Mouse (Mus musculus) splenic B cell, adult 2 months (primary cell): ENCODE measurements at regions not wholly inside any gene's neighbourhood (a gene's known extent, or its start where the extent isn't known, plus 50 kb on each side); places are given as distances from the start of the nearest gene placed in this dataset.
A peak's percentile ranks its signal among the peaks of the same experiment; 100 is the strongest.

Source experiments
- DNase-seq: peaks from one replicate; pipeline ENCODE4 v3.0.0-alpha.2; 2011; ENCODE audit warnings: low read depth, low spot score
- H3K27me3 ChIP-seq: 2 replicates; pipeline ENCODE4 v1.6.1; 2012; ENCODE audit warnings: mild to moderate bottlenecking, low read length, moderate library complexity, mixed read lengths; ENCODE audit not compliant: control insufficient read depth, poor library complexity, insufficient read depth, severe bottlenecking
- H3K36me3 ChIP-seq: 2 replicates; pipeline ENCODE4 v1.6.1; 2012; ENCODE audit warnings: mild to moderate bottlenecking, low read length, moderate library complexity, mixed read lengths; ENCODE audit not compliant: control insufficient read depth, poor library complexity, insufficient read depth, severe bottlenecking

GRCm38 (mm10) chr5:73903219-73903570 lies 165.0 kb downstream of the Usp46 start:
- no peaks in the 10 kb centered on the region for H3K36me3 ChIP-seq
- no peaks in the 10 kb centered on the region for H3K27me3 ChIP-seq
- no peak for DNase-seq

- no peak for DNase-seq
- no peaks in the 10 kb centered on the region for H3K27me3 ChIP-seq
Observed at GRCm38 (mm10) chr5:73904146-73904811, 164.0 kb downstream of the Usp46 start.

GRCm38 (mm10) chr5:73912149-73912548 lies 156.1 kb downstream of the Usp46 start:
- Histone ChIP-seq H3K27me3 (no peaks in the 10 kb centered on the region), H3K36me3 (no peaks in the 10 kb centered on the region)
- no peak for DNase-seq

More at GRCm38 (mm10) chr5:73904146-73904811, 164.0 kb downstream of the Usp46 start:
- no peaks in the 10 kb centered on the region for H3K36me3 ChIP-seq

GRCm38 (mm10) chr5:73913116-73913515 lies 155.1 kb downstream of the Usp46 start:
- DNase-seq, result no peak
- Histone ChIP-seq H3K27me3 (no peaks in the 10 kb centered on the region), H3K36me3 (no peaks in the 10 kb centered on the region)

GRCm38 (mm10) chr5:73918011-73918410 lies 150.2 kb downstream of the Usp46 start:
- Histone ChIP-seq H3K27me3 (no peaks in the 10 kb centered on the region), H3K36me3 (no peaks in the 10 kb centered on the region)
- no peak for DNase-seq

- no peaks in the 10 kb centered on the region for H3K36me3 ChIP-seq
Observed at GRCm38 (mm10) chr5:73919936-73920335, 148.3 kb downstream of the Usp46 start.

GRCm38 (mm10) chr5:73927534-73927933 lies 140.7 kb downstream of the Usp46 start:
- DNase-seq, result no peak
- no peaks in the 10 kb centered on the region for H3K27me3 ChIP-seq
- H3K36me3 ChIP-seq, result no peaks in the 10 kb centered on the region

More at GRCm38 (mm10) chr5:73919936-73920335, 148.3 kb downstream of the Usp46 start:
- no peaks in the 10 kb centered on the region for H3K27me3 ChIP-seq
- DNase-seq, result no peak

- no peak for DNase-seq
- no peaks in the 10 kb centered on the region for H3K36me3 ChIP-seq
- no peaks in the 10 kb centered on the region for H3K27me3 ChIP-seq
Observed at GRCm38 (mm10) chr5:73928691-73929090, 139.5 kb downstream of the Usp46 start.

GRCm38 (mm10) chr5:73930205-73930604 lies 138.0 kb downstream of the Usp46 start:
- DNase-seq, result no peak
- no peaks in the 10 kb centered on the region for H3K36me3 ChIP-seq
- no peaks in the 10 kb centered on the region for H3K27me3 ChIP-seq

GRCm38 (mm10) chr5:73937799-73938198 lies 130.4 kb downstream of the Usp46 start:
- Histone ChIP-seq H3K27me3 (no peaks in the 10 kb centered on the region), H3K36me3 (no peaks in the 10 kb centered on the region)
- peak; percentile 39 for DNase-seq

- Histone ChIP-seq H3K27me3 (no peaks in the 10 kb centered on the region), H3K36me3 (no peaks in the 10 kb centered on the region)
- no peak for DNase-seq
Observed at GRCm38 (mm10) chr5:73938450-73938849, 129.8 kb downstream of the Usp46 start.

- DNase-seq, result no peak
- H3K27me3 ChIP-seq, result no peaks in the 10 kb centered on the region
- H3K36me3 ChIP-seq, result no peaks in the 10 kb centered on the region
Observed at GRCm38 (mm10) chr5:73942950-73943349, 125.3 kb downstream of the Usp46 start.

GRCm38 (mm10) chr5:73945671-73946070 lies 122.6 kb downstream of the Usp46 start:
- no peaks in the 10 kb centered on the region for H3K36me3 ChIP-seq
- no peak for DNase-seq

GRCm38 (mm10) chr5:73946164-73946563 lies 122.1 kb downstream of the Usp46 start:
- Histone ChIP-seq H3K36me3 (no peaks in the 10 kb centered on the region), H3K27me3 (no peaks in the 10 kb centered on the region)
- DNase-seq, result no peak

More at GRCm38 (mm10) chr5:73945671-73946070, 122.6 kb downstream of the Usp46 start:
- no peaks in the 10 kb centered on the region for H3K27me3 ChIP-seq

- no peaks in the 10 kb centered on the region for H3K36me3 ChIP-seq
- no peak for DNase-seq
- H3K27me3 ChIP-seq, result no peaks in the 10 kb centered on the region
Observed at GRCm38 (mm10) chr5:73948031-73948899, 120.0 kb downstream of the Usp46 start.
